Mouse (Mus musculus): ENCODE data around the gene Slc25a47. TPM values are rescaled to one million over a fixed set of nuclear protein-coding genes. Genes with fewer than 3 reads are reported as not detected.

Gene Slc25a47
- polyA plus RNA-seq, 1 experiment from 2014 or later, result 11.0 TPM

DNA sequence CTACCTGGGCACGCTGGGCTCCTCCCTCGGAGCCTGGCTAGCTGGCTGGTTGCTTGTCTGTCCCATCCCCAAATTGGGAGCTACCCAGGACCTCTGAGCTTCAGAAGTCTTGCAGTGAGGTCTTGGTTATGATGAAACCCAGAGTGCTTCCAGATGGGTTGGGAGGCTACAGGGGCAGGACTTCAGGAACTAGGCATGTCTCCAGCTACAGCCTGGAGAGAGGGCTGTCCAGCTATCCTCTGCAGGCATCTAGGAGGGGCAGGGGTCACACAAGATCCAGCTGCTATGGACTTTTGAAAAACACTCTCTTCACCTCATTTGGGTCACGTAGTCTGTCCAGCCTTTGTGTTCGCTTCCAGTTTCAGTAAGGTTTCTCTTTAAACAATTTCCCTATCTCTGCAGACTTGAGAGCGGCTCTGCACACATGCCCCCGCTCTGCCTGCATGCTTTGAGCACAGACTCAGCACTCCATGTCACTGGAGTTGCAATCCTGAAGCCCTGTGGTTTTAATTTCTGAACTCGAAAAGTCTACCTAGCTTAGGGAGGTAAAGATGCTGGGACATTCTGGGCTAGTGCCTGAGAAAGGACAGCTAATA, 21.8 kb downstream of the Slc25a47 start:
- peaks cover 41% of the 10 kb centered on the region for H3K36me3 ChIP-seq (ENCODE audit: control insufficient read depth, insufficient read depth, low read length)
- 65% methylated on average over 7 of the region's 7 CpGs for WGBS
- H3K4me1 ChIP-seq (replicated peaks; ENCODE audit: control insufficient read depth, insufficient read depth, low read length), result no peaks in the 10 kb centered on the region
- no peak overlapping the region for H3K4me2 ChIP-seq (ENCODE audit: low read length)
- H3K4me3 ChIP-seq (ENCODE audit: low read depth, low read length), result no peak overlapping the region
- no peak overlapping the region for H3K9ac ChIP-seq (ENCODE audit: low read length)
- ATAC-seq (replicated peaks; ENCODE audit: low FRiP score, low TSS enrichment, low read depth), result no peak
- H3K9me3 ChIP-seq (ENCODE audit: control insufficient read depth, low read length), result no peaks in the 10 kb centered on the region
- H3K27me3 ChIP-seq (replicated peaks; ENCODE audit: control insufficient read depth, insufficient read depth, low read length), result no peaks in the 10 kb centered on the region
- H3K27ac ChIP-seq (ENCODE audit: low read depth), result peak overlapping the region; percentile 48
- DNase-seq (ENCODE audit: low spot score), result no peak

DNA sequence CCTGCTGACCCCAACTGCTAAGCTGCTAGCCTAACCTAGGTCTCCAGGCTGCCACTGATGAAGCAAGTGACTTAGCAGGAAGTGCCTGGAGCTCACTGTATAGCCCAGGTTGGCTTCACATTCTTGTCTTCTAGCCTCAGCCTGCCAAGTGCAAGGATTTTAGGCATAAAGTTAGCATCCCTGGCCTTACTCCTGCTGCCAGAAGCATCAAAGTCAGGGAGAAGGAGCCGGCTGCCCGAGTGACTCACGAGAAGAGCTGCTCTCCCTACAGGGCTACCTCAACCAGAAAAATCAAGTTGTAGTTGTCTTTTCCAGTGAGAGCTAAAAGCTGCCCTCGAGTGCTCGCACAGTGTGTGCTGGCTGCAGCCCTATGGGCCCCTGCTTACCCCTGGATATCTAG, 22.6 kb downstream of the Slc25a47 start:
- no peak for DNase-seq (ENCODE audit: low spot score)
- H3K27ac ChIP-seq (ENCODE audit: low read depth), result 0 out of 2 replicates have a peak overlapping the region, but pooled peaks have one; percentile 5
- no peak overlapping the region for H3K4me2 ChIP-seq (ENCODE audit: low read length)
- H3K9me3 ChIP-seq (ENCODE audit: control insufficient read depth, low read length), result no peaks in the 10 kb centered on the region
- no peak for ATAC-seq (replicated peaks; ENCODE audit: low FRiP score, low TSS enrichment, low read depth)
- 75% methylated on average over 5 of the region's 5 CpGs for WGBS
- H3K4me1 ChIP-seq (replicated peaks; ENCODE audit: control insufficient read depth, insufficient read depth, low read length), result no peaks in the 10 kb centered on the region
- no peaks in the 10 kb centered on the region for H3K27me3 ChIP-seq (replicated peaks; ENCODE audit: control insufficient read depth, insufficient read depth, low read length)
- peaks cover 49% of the 10 kb centered on the region for H3K36me3 ChIP-seq (ENCODE audit: control insufficient read depth, insufficient read depth, low read length)
- H3K4me3 ChIP-seq (ENCODE audit: low read depth, low read length), result no peak overlapping the region
- no peak overlapping the region for H3K9ac ChIP-seq (ENCODE audit: low read length)

GRCm38 (mm10) chr12:108865007-108865494, 29.2 kb downstream of the Slc25a47 start:
- no peaks in the 10 kb centered on the region for H3K4me1 ChIP-seq (replicated peaks; ENCODE audit: control insufficient read depth, insufficient read depth, low read length)
- no peak overlapping the region for H3K27ac ChIP-seq (ENCODE audit: low read depth)
- WGBS, result 71% methylated on average over 6 of the region's 6 CpGs
- no peaks in the 10 kb centered on the region for H3K9me3 ChIP-seq (ENCODE audit: control insufficient read depth, low read length)
- H3K4me3 ChIP-seq (ENCODE audit: low read depth, low read length), result no peak overlapping the region
- H3K4me2 ChIP-seq (ENCODE audit: low read length), result no peak overlapping the region
- no peaks in the 10 kb centered on the region for H3K27me3 ChIP-seq (replicated peaks; ENCODE audit: control insufficient read depth, insufficient read depth, low read length)
- H3K9ac ChIP-seq (ENCODE audit: low read length), result no peak overlapping the region
- H3K36me3 ChIP-seq (ENCODE audit: control insufficient read depth, insufficient read depth, low read length), result peaks cover 91% of the 10 kb centered on the region
- ATAC-seq (replicated peaks; ENCODE audit: low FRiP score, low TSS enrichment, low read depth) (no peak), DNase-seq (ENCODE audit: low spot score) (no peak)

DNA sequence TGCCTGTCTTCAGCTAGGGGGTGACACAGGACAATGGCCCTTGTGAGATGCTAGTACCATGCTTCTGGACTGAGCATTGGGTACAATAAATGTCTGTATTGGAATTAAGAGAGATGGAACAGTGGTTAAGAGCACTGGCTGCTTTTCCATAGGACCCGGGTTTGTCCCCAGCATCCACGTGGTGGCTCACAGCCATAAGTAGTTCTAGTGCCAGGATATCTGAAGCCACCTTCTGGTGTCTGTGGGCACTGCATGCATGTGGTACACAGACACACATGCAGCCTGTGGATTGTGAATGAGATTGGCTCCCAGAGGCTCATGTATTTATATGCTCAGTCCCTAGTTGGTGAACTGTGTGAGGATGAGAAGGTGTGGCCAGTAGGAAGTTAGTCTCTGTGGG, 33.7 kb downstream of the Slc25a47 start:
- no peaks in the 10 kb centered on the region for H3K27me3 ChIP-seq (replicated peaks; ENCODE audit: control insufficient read depth, insufficient read depth, low read length)
- H3K27ac ChIP-seq (ENCODE audit: low read depth), result no peak overlapping the region
- DNase-seq (ENCODE audit: low spot score), result no peak
- no peak overlapping the region for H3K4me3 ChIP-seq (ENCODE audit: low read depth, low read length)
- no peak for ATAC-seq (replicated peaks; ENCODE audit: low FRiP score, low TSS enrichment, low read depth)
- no peak overlapping the region for H3K9ac ChIP-seq (ENCODE audit: low read length)
- no peaks in the 10 kb centered on the region for H3K9me3 ChIP-seq (ENCODE audit: control insufficient read depth, low read length)
- WGBS, result 76% methylated on average over 2 of the region's 2 CpGs
- peaks cover 86% of the 10 kb centered on the region for H3K36me3 ChIP-seq (ENCODE audit: control insufficient read depth, insufficient read depth, low read length)
- H3K4me2 ChIP-seq (ENCODE audit: low read length), result no peak overlapping the region
- no peaks in the 10 kb centered on the region for H3K4me1 ChIP-seq (replicated peaks; ENCODE audit: control insufficient read depth, insufficient read depth, low read length)

DNA sequence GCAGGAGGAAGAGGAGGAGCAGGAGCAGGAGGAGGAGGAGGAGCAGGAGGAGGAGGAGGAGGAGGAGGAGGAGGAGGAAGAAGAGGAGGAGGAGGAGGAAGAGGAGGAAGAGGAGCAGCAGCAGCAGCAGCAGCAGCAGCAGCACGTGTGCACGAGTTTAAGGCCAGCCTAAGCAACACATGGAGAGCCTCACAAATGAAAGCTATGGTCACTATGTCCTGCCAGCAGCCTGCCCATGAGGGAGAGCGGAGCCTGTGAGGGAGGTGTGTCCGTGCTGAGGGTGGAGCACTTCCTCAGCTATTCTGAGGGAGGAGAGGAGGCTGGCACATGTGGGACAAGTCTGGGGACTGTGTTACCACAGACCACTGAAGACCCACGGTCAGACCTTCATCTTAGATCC, 37.3 kb downstream of the Slc25a47 start:
- Histone ChIP-seq H3K9me3 (ENCODE audit: control insufficient read depth, low read length) (no peaks in the 10 kb centered on the region), H3K36me3 (ENCODE audit: control insufficient read depth, insufficient read depth, low read length) (peaks cover 72% of the 10 kb centered on the region), H3K9ac (ENCODE audit: low read length) (no peak overlapping the region), H3K4me1 (replicated peaks; ENCODE audit: control insufficient read depth, insufficient read depth, low read length) (no peaks in the 10 kb centered on the region), H3K27me3 (replicated peaks; ENCODE audit: control insufficient read depth, insufficient read depth, low read length) (no peaks in the 10 kb centered on the region), H3K4me3 (ENCODE audit: low read depth, low read length) (no peak overlapping the region), H3K27ac (ENCODE audit: low read depth) (no peak overlapping the region), H3K4me2 (ENCODE audit: low read length) (no peak overlapping the region)
- DNase-seq (ENCODE audit: low spot score) (no peak), ATAC-seq (replicated peaks; ENCODE audit: low FRiP score, low TSS enrichment, low read depth) (no peak)
- 78% methylated on average over 5 of the region's 5 CpGs for WGBS

GRCm38 (mm10) chr12:108879138-108879537, 43.3 kb downstream of the Slc25a47 start:
- 84% methylated on average over 4 of the region's 4 CpGs for WGBS
- no peak for DNase-seq (ENCODE audit: low spot score)
- peaks cover 74% of the 10 kb centered on the region for H3K36me3 ChIP-seq (ENCODE audit: control insufficient read depth, insufficient read depth, low read length)
- no peaks in the 10 kb centered on the region for H3K9me3 ChIP-seq (ENCODE audit: control insufficient read depth, low read length)
- H3K4me2 ChIP-seq (ENCODE audit: low read length), result no peak overlapping the region
- ATAC-seq (replicated peaks; ENCODE audit: low FRiP score, low TSS enrichment, low read depth), result no peak
- H3K27me3 ChIP-seq (replicated peaks; ENCODE audit: control insufficient read depth, insufficient read depth, low read length), result no peaks in the 10 kb centered on the region
- no peaks in the 10 kb centered on the region for H3K4me1 ChIP-seq (replicated peaks; ENCODE audit: control insufficient read depth, insufficient read depth, low read length)
- no peak overlapping the region for H3K9ac ChIP-seq (ENCODE audit: low read length)
- H3K4me3 ChIP-seq (ENCODE audit: low read depth, low read length), result no peak overlapping the region
- H3K27ac ChIP-seq (ENCODE audit: low read depth), result no peak overlapping the region

- 78% methylated on average over 5 of the region's 5 CpGs for WGBS
- H3K36me3 ChIP-seq (ENCODE audit: control insufficient read depth, insufficient read depth, low read length), result peaks cover 67% of the 10 kb centered on the region
- DNase-seq (ENCODE audit: low spot score), result no peak
- no peak overlapping the region for H3K9ac ChIP-seq (ENCODE audit: low read length)
- no peaks in the 10 kb centered on the region for H3K27me3 ChIP-seq (replicated peaks; ENCODE audit: control insufficient read depth, insufficient read depth, low read length)
- no peak overlapping the region for H3K27ac ChIP-seq (ENCODE audit: low read depth)
- no peaks in the 10 kb centered on the region for H3K4me1 ChIP-seq (replicated peaks; ENCODE audit: control insufficient read depth, insufficient read depth, low read length)
- ATAC-seq (replicated peaks; ENCODE audit: low FRiP score, low TSS enrichment, low read depth), result peak; percentile 75; the same call in 1 of the 2 replicates
- no peak overlapping the region for H3K4me2 ChIP-seq (ENCODE audit: low read length)
- no peak overlapping the region for H3K4me3 ChIP-seq (ENCODE audit: low read depth, low read length)
- H3K9me3 ChIP-seq (ENCODE audit: control insufficient read depth, low read length), result no peaks in the 10 kb centered on the region
Measured at GRCm38 (mm10) chr12:108880606-108881005, 44.8 kb downstream of the Slc25a47 start.

GRCm38 (mm10) chr12:108881192-108881591, 45.3 kb downstream of the Slc25a47 start:
- Histone ChIP-seq H3K9ac (ENCODE audit: low read length) (no peak overlapping the region), H3K9me3 (ENCODE audit: control insufficient read depth, low read length) (no peaks in the 10 kb centered on the region), H3K4me1 (replicated peaks; ENCODE audit: control insufficient read depth, insufficient read depth, low read length) (no peaks in the 10 kb centered on the region), H3K4me3 (ENCODE audit: low read depth, low read length) (no peak overlapping the region), H3K27ac (ENCODE audit: low read depth) (no peak overlapping the region), H3K4me2 (ENCODE audit: low read length) (no peak overlapping the region), H3K36me3 (ENCODE audit: control insufficient read depth, insufficient read depth, low read length) (peaks cover 66% of the 10 kb centered on the region), H3K27me3 (replicated peaks; ENCODE audit: control insufficient read depth, insufficient read depth, low read length) (no peaks in the 10 kb centered on the region)
- ATAC-seq (replicated peaks; ENCODE audit: low FRiP score, low TSS enrichment, low read depth), result no peak
- DNase-seq (ENCODE audit: low spot score), result no peak
- WGBS, result 81% methylated on average over 3 of the region's 3 CpGs

DNA sequence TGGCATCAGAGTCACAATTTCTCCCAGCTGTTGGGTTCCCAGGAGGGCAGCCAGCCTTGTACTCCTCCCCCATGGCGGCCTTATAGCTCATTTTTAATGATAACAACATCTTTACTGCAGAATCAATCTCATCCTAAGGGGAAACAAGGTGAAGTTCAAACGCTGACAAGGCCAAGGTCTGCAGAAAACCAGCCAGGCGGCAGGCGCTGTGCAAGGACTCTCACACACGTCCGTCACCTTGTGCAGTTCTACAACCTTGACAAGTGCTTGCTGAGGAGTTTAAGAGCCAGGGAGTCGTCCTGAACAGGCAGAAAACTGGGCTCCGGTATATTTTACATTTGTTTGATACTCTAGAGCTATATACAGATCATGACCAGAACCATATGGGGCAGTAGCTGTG, 46.9 kb downstream of the Slc25a47 start:
- Histone ChIP-seq H3K4me2 (ENCODE audit: low read length) (no peak overlapping the region), H3K27me3 (replicated peaks; ENCODE audit: control insufficient read depth, insufficient read depth, low read length) (no peaks in the 10 kb centered on the region), H3K36me3 (ENCODE audit: control insufficient read depth, insufficient read depth, low read length) (peaks cover 82% of the 10 kb centered on the region), H3K9me3 (ENCODE audit: control insufficient read depth, low read length) (no peaks in the 10 kb centered on the region), H3K4me1 (replicated peaks; ENCODE audit: control insufficient read depth, insufficient read depth, low read length) (no peaks in the 10 kb centered on the region), H3K4me3 (ENCODE audit: low read depth, low read length) (no peak overlapping the region), H3K27ac (ENCODE audit: low read depth) (no peak overlapping the region), H3K9ac (ENCODE audit: low read length) (no peak overlapping the region)
- no peak for DNase-seq (ENCODE audit: low spot score)
- WGBS, result 86% methylated on average over 8 of the region's 8 CpGs
- no peak for ATAC-seq (replicated peaks; ENCODE audit: low FRiP score, low TSS enrichment, low read depth)

All from intestine, embryonic 14.5 days (tissue).